Mouse (Mus musculus): ENCODE data around the gene Casp6. TPM values are rescaled to one million over a fixed set of nuclear protein-coding genes. Genes with fewer than 3 reads are reported as not detected.

The Casp6 gene
- polyA plus RNA-seq, 1 experiment from 2014 or later, result 53.2 TPM

- no peak overlapping the region for H3K9ac ChIP-seq
- H3K27me3 ChIP-seq (replicated peaks), result no peaks in the 10 kb centered on the region
- no peak overlapping the region for H3K4me2 ChIP-seq (replicated peaks)
- H3K9me3 ChIP-seq, result no peaks in the 10 kb centered on the region
- H3K4me1 ChIP-seq, result no peaks in the 10 kb centered on the region
- no peaks in the 10 kb centered on the region for H3K36me3 ChIP-seq
- no peak overlapping the region for H3K4me3 ChIP-seq
- H3K27ac ChIP-seq, result no peak overlapping the region
- WGBS, result 49% methylated on average over 4 of the region's 4 CpGs
- no peak for ATAC-seq (ENCODE audit: low FRiP score, low read depth)
Measured at GRCm38 (mm10) chr3:129932443-129932842, 31.2 kb downstream of the Casp6 start.

- H3K4me2 ChIP-seq (replicated peaks), result no peak overlapping the region
- H3K27me3 ChIP-seq (replicated peaks), result no peaks in the 10 kb centered on the region
- H3K36me3 ChIP-seq, result no peaks in the 10 kb centered on the region
- H3K4me1 ChIP-seq, result no peaks in the 10 kb centered on the region
- ATAC-seq (ENCODE audit: low FRiP score, low read depth), result no peak
- 40% methylated on average over 9 of the region's 9 CpGs for WGBS
- no peak overlapping the region for H3K27ac ChIP-seq
- H3K9me3 ChIP-seq, result no peaks in the 10 kb centered on the region
- H3K9ac ChIP-seq, result no peak overlapping the region
- H3K4me3 ChIP-seq, result no peak overlapping the region
Measured at GRCm38 (mm10) chr3:129936561-129936960, 35.3 kb downstream of the Casp6 start.

- H3K4me1 ChIP-seq, result no peaks in the 10 kb centered on the region
- H3K4me2 ChIP-seq (replicated peaks), result no peak overlapping the region
- no peak overlapping the region for H3K27ac ChIP-seq
- 50% methylated on average over 3 of the region's 3 CpGs for WGBS
- no peak overlapping the region for H3K9ac ChIP-seq
- no peak overlapping the region for H3K4me3 ChIP-seq
- ATAC-seq (ENCODE audit: low FRiP score, low read depth), result no peak
- no peaks in the 10 kb centered on the region for H3K9me3 ChIP-seq
- H3K27me3 ChIP-seq (replicated peaks), result no peaks in the 10 kb centered on the region
- no peaks in the 10 kb centered on the region for H3K36me3 ChIP-seq
Measured at GRCm38 (mm10) chr3:129937848-129938247, 36.6 kb downstream of the Casp6 start.

GRCm38 (mm10) chr3:129939058-129939457 lies 37.8 kb downstream of the Casp6 start:
- Histone ChIP-seq H3K27ac (no peak overlapping the region), H3K9ac (no peak overlapping the region), H3K4me2 (replicated peaks) (no peak overlapping the region), H3K27me3 (replicated peaks) (no peaks in the 10 kb centered on the region), H3K4me1 (no peaks in the 10 kb centered on the region), H3K9me3 (no peaks in the 10 kb centered on the region), H3K4me3 (no peak overlapping the region), H3K36me3 (no peaks in the 10 kb centered on the region)
- no peak for ATAC-seq (ENCODE audit: low FRiP score, low read depth)
- WGBS, result 62% methylated on average over 7 of the region's 7 CpGs

- H3K36me3 ChIP-seq, result no peaks in the 10 kb centered on the region
- ATAC-seq (ENCODE audit: low FRiP score, low read depth), result no peak
- no peak overlapping the region for H3K4me2 ChIP-seq (replicated peaks)
- H3K27ac ChIP-seq, result no peak overlapping the region
- H3K9me3 ChIP-seq, result no peaks in the 10 kb centered on the region
- H3K9ac ChIP-seq, result no peak overlapping the region
- H3K4me1 ChIP-seq, result no peaks in the 10 kb centered on the region
- H3K4me3 ChIP-seq, result no peak overlapping the region
- no peaks in the 10 kb centered on the region for H3K27me3 ChIP-seq (replicated peaks)
- 91% methylated on average over 2 of the region's 2 CpGs for WGBS
Measured at GRCm38 (mm10) chr3:129940780-129941179, 39.6 kb downstream of the Casp6 start.

GRCm38 (mm10) chr3:129941291-129941690 lies 40.1 kb downstream of the Casp6 start:
- ATAC-seq (ENCODE audit: low FRiP score, low read depth), result no peak
- no peaks in the 10 kb centered on the region for H3K9me3 ChIP-seq
- H3K4me1 ChIP-seq, result no peaks in the 10 kb centered on the region
- 97% methylated on average over 1 of the region's 1 CpGs for WGBS
- H3K4me2 ChIP-seq (replicated peaks), result no peak overlapping the region
- no peaks in the 10 kb centered on the region for H3K36me3 ChIP-seq
- H3K27me3 ChIP-seq (replicated peaks), result no peaks in the 10 kb centered on the region
- no peak overlapping the region for H3K9ac ChIP-seq
- no peak overlapping the region for H3K4me3 ChIP-seq
- no peak overlapping the region for H3K27ac ChIP-seq

GRCm38 (mm10) chr3:129943813-129944212 lies 42.6 kb downstream of the Casp6 start:
- Histone ChIP-seq H3K9ac (no peak overlapping the region), H3K27ac (no peak overlapping the region), H3K36me3 (no peaks in the 10 kb centered on the region), H3K27me3 (replicated peaks) (no peaks in the 10 kb centered on the region), H3K4me2 (replicated peaks) (no peak overlapping the region), H3K9me3 (no peaks in the 10 kb centered on the region), H3K4me3 (no peak overlapping the region), H3K4me1 (no peaks in the 10 kb centered on the region)
- 80% methylated on average over 4 of the region's 4 CpGs for WGBS
- ATAC-seq (ENCODE audit: low FRiP score, low read depth), result no peak

GRCm38 (mm10) chr3:129946217-129946914 lies 45.1 kb downstream of the Casp6 start:
- Histone ChIP-seq H3K27me3 (replicated peaks) (no peaks in the 10 kb centered on the region), H3K27ac (no peak overlapping the region), H3K4me3 (no peak overlapping the region), H3K4me2 (replicated peaks) (no peak overlapping the region), H3K4me1 (no peaks in the 10 kb centered on the region), H3K9ac (no peak overlapping the region), H3K9me3 (no peaks in the 10 kb centered on the region), H3K36me3 (no peaks in the 10 kb centered on the region)
- WGBS, result 76% methylated on average over 5 of the region's 5 CpGs
- no peak for ATAC-seq (ENCODE audit: low FRiP score, low read depth)

- Histone ChIP-seq H3K27ac (no peak overlapping the region), H3K36me3 (no peaks in the 10 kb centered on the region), H3K4me2 (replicated peaks) (no peak overlapping the region), H3K4me1 (no peaks in the 10 kb centered on the region), H3K9ac (no peak overlapping the region), H3K9me3 (no peaks in the 10 kb centered on the region), H3K4me3 (no peak overlapping the region), H3K27me3 (replicated peaks) (no peaks in the 10 kb centered on the region)
- no peak for ATAC-seq (ENCODE audit: low FRiP score, low read depth)
- WGBS, result 93% methylated on average over 5 of the region's 5 CpGs
Measured at GRCm38 (mm10) chr3:129948359-129948758, 47.1 kb downstream of the Casp6 start.

GRCm38 (mm10) chr3:129949158-129949773 lies 48.0 kb downstream of the Casp6 start:
- no peaks in the 10 kb centered on the region for H3K4me1 ChIP-seq
- no peaks in the 10 kb centered on the region for H3K27me3 ChIP-seq (replicated peaks)
- no peak overlapping the region for H3K4me2 ChIP-seq (replicated peaks)
- 85% methylated on average over 5 of the region's 5 CpGs for WGBS
- no peaks in the 10 kb centered on the region for H3K9me3 ChIP-seq
- ATAC-seq (ENCODE audit: low FRiP score, low read depth), result no peak
- no peak overlapping the region for H3K27ac ChIP-seq
- H3K9ac ChIP-seq, result no peak overlapping the region
- no peak overlapping the region for H3K4me3 ChIP-seq
- H3K36me3 ChIP-seq, result no peaks in the 10 kb centered on the region

GRCm38 (mm10) chr3:129953296-129953695 lies 52.1 kb downstream of the Casp6 start:
- no peaks in the 10 kb centered on the region for H3K9me3 ChIP-seq
- H3K4me1 ChIP-seq, result no peaks in the 10 kb centered on the region
- no peaks in the 10 kb centered on the region for H3K36me3 ChIP-seq
- no peak overlapping the region for H3K27ac ChIP-seq
- H3K4me3 ChIP-seq, result no peak overlapping the region
- no peak for ATAC-seq (ENCODE audit: low FRiP score, low read depth)
- H3K27me3 ChIP-seq (replicated peaks), result no peaks in the 10 kb centered on the region
- WGBS, result 87% methylated on average over 4 of the region's 4 CpGs
- H3K4me2 ChIP-seq (replicated peaks), result no peak overlapping the region
- no peak overlapping the region for H3K9ac ChIP-seq

GRCm38 (mm10) chr3:129962533-129962932 lies 61.3 kb downstream of the Casp6 start:
- H3K9ac ChIP-seq, result no peak overlapping the region
- H3K27me3 ChIP-seq (replicated peaks), result no peaks in the 10 kb centered on the region
- no peak overlapping the region for H3K27ac ChIP-seq
- H3K4me3 ChIP-seq, result no peak overlapping the region
- H3K9me3 ChIP-seq, result no peaks in the 10 kb centered on the region
- no peaks in the 10 kb centered on the region for H3K36me3 ChIP-seq
- WGBS, result 42% methylated on average over 8 of the region's 8 CpGs
- no peaks in the 10 kb centered on the region for H3K4me1 ChIP-seq
- no peak overlapping the region for H3K4me2 ChIP-seq (replicated peaks)
- no peak for ATAC-seq (ENCODE audit: low FRiP score, low read depth)
